Mouse (Mus musculus): Measurements from ENCODE around the gene Mapk10.

DNA sequence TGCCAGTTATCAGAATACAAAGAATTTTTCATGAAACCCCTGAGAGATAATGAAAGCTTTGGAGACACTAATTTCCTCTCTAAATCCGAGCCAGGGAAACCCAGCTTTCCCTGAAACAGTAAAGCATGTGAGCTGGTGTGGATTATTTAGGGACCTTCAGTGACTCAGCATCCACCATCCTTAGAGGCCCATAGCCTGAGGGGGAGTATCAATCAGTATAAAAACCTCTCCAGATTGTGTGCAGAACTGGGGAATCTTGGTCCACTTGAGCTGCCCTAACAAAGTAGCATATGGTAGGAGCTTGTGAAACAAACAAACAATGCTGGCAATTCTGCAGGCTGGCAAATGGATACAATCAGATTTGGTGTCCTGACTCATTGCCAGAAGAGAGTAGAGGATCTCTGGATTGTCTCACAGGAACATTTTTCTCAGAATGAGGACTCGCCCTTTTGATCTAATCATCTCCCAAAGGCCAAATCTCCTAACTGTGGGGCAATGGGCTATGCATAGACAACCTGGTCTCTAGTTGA is 13.3 kb downstream of the Mapk10 start:
- TF ChIP-seq CTCF (IDR thresholded peaks at IDR 0.05; ENCODE audit: low read depth) (no peak), EP300 (optimal IDR thresholded peaks at IDR 0.05) (no peak)

All from stomach, postnatal 0 days (tissue).